Mouse (Mus musculus) small intestine, adult 2 months (tissue): ENCODE measurements around the gene Fam214b.

ENCODE experiments used
- CTCF ChIP-seq: fragments of 200-500 bp; IDR thresholded peaks from 2 replicates; pipeline ENCODE4 v1.5.1; 2012; ENCODE audit warnings: low read depth, mild to moderate bottlenecking, control low read depth, inconsistent platforms, low read length, moderate library complexity, mixed read lengths; ENCODE audit not compliant: insufficient replicate concordance, insufficient read length; ENCODE audit errors: extremely low read depth
- POLR2A ChIP-seq: fragments of 200-500 bp; IDR thresholded peaks from 2 replicates; pipeline ENCODE4 v1.6.1; 2012; ENCODE audit warnings: low read depth, mild to moderate bottlenecking, control low read depth, inconsistent platforms, low read length, moderate library complexity

- TF ChIP-seq CTCF (no peak), POLR2A (peak; percentile 60; the same call in 1 of the 2 replicates)
Observed at GRCm38 (mm10) chr4:43038567-43039495, 7.2 kb downstream of the Fam214b start.
